Mouse (Mus musculus) CD4-positive naive resting alpha-beta T cell, adult 76 days (primary cell): ENCODE data around the gene Olfr1416. TPM values are rescaled to one million over a fixed set of nuclear protein-coding genes. Genes with fewer than 3 reads are reported as not detected.

ENCODE experiments used
- total RNA-seq: library from RNA; stranded (reverse); gene quantifications from one replicate; pipeline ENCODE4 v1.2.4, GENCODE M21; 2023

The Olfr1416 gene
- not detected for total RNA-seq

DNA sequence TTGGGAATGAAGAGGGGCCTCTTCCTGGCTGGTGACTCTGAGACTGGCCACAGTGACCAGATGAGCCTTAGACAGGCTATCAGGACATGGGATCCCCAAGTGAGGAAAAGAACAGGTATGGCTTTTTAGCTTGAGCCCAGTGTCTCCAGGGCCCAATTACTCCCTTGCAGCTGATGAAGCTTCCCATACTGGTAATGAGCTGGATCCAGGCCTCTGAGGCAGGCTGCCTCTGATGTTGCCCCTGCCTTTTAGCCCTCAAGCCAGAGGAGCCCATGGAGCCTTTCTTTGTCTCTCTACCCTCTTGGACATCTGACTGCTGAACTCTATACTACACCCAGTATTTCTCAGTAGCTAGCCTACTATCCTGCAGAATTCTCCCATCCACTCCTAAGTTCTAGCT is at the start of gene Olfr1416:
Gene Olfr1416, minus strand, starts transcription at position 101 of the 400 bp plus-strand sequence.

DNA sequence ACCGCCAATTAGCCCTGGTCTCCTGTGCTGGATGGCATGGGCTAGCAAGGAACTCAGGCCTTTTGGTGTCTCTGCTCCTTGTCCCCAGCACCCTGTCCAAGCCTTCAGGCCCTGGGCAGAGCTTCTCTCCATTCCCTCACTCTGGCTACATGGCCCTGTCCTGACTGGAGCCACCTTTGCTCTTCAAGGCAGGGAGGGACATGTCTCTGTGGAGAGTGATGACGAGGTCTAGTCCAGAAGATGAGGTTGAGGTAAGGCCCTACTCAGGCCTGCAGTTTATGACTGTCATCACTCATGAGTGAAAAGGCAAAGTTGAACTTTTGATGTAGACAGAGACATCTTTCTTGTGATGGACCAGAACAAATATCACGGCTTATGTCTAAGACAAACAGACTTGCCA is 33.6 kb upstream of the Olfr1416 start, which contains the start of gene Olfr1414:
Gene Olfr1414, minus strand, starts transcription at position 101 of the 400 bp plus-strand sequence.

DNA sequence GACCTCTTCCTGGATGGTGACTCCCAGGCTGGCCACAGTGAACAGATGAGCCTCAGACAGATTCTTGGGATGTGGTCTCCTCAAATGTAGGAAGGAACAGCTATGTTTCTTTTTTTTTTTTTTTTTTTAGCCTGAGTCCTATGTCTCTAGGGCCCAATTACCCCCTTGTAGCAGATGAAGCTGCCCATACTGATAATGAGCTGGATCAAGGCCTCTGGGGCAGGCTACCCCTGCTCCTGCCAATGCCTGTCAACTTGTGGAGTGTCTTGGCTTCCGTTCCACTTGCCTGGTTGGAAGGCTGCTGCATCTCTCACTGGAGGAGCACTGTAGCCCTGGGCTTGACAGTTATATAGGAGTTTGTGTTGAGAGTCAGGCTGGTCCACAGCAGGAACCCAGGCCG is 11.1 kb upstream of the Olfr1416 start, which contains the start of gene Olfr1415:
Gene Olfr1415, minus strand, starts transcription at position 101 of the 400 bp plus-strand sequence.

DNA sequence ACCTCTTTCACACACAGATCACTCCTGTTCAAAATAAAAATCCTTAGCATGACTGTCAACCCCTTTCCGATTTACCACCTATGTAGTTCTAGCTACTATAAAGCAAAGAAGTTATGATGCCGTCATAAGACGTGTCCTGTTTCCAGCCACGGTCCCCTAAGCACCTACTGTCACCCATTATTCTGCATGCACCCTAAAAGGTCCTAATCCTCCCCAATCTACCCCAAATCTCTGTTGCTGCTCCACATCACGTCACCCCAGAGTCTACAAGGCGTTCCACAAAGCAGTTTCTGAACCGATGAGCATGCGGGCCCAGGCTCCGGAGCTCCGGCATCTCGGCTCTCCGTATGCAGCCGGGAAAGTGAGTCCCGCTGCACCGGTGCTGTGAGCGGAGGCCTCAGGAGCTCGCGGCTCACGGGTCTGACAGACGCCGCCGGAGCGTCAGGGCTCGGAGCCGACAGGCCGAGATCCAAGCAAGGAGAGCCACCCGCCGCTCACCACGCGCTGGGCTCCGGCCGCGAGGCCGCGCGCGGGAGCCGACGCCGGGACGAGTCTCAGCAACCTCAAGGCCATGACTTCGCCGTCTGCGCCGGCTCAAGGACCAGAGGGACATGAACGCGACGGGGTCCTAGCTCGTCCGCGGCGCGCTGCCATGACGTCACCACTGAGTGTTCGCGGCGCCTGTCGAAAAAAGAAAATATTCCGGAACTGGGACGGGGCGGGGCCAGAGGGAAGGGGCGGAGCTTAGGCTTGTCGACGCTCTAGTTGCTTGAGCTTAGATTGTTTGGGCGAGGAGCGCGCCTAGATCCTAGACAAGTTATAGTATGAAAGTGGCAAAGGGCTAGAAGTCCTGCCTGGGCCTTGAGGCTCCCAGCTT is 11.5 kb downstream of the Olfr1416 start, which contains the start of gene Ndufa10:
Gene Ndufa10, minus strand, starts transcription at position 696 of the 877 bp plus-strand sequence.

Other genes with a start within 250 kb of the Olfr1416 start
- gene Ndufa10, start 11.3 kb downstream of the Olfr1416 start, total RNA-seq: 114 TPM
- not detected for gene Olfr1415, start 11.0 kb upstream of the Olfr1416 start, total RNA-seq
- not detected for gene Olfr1414, start 33.5 kb upstream of the Olfr1416 start, total RNA-seq
- not detected for gene Olfr1413, start 86.2 kb upstream of the Olfr1416 start, total RNA-seq
- not detected for gene Olfr1412, start 100.7 kb upstream of the Olfr1416 start, total RNA-seq
- not detected for gene Olfr1411, start 109.3 kb upstream of the Olfr1416 start, total RNA-seq
- not detected for gene Olfr1410, start 120.7 kb upstream of the Olfr1416 start, total RNA-seq
- gene Olfr12, start 132.7 kb upstream of the Olfr1416 start, total RNA-seq: not detected
- gene Cops9, start 156.9 kb upstream of the Olfr1416 start, total RNA-seq: 99.3 TPM
- not detected for gene Otos, start 163.7 kb upstream of the Olfr1416 start, total RNA-seq